Mouse (Mus musculus): ENCODE measurements at regions not wholly inside any gene's neighbourhood (a gene's known extent, or its start where the extent isn't known, plus 50 kb on each side); places are given as distances from the start of the nearest gene placed in this dataset.

- DNase-seq (ENCODE audit: low spot score in 2 of 2) = no peak
Observed at GRCm38 (mm10) chr10:9569277-9569676, 105.7 kb downstream of the Samd5 start.

GRCm38 (mm10) chr10:9557517-9558065, 117.4 kb downstream of the Samd5 start:
- no peak for DNase-seq (ENCODE audit: low spot score in 2 of 2)

- no peak for DNase-seq (ENCODE audit: low spot score in 2 of 2)
Observed at GRCm38 (mm10) chr10:9557092-9557491, 117.9 kb downstream of the Samd5 start.

GRCm38 (mm10) chr10:9553946-9554345, 121.1 kb downstream of the Samd5 start:
- DNase-seq (ENCODE audit: low spot score in 2 of 2) = no peak

GRCm38 (mm10) chr10:9549913-9550709, 124.9 kb downstream of the Samd5 start:
- no peak for DNase-seq (ENCODE audit: low spot score in 2 of 2)

GRCm38 (mm10) chr10:9545807-9546206, 129.2 kb downstream of the Samd5 start:
- no peak for DNase-seq (ENCODE audit: low spot score in 2 of 2)

- DNase-seq (ENCODE audit: low spot score in 2 of 2) = no peak
Observed at GRCm38 (mm10) chr10:9544041-9544786, 130.8 kb downstream of the Samd5 start.

- DNase-seq (ENCODE audit: low spot score in 2 of 2) = no peak
Observed at GRCm38 (mm10) chr10:9541579-9541978, 133.4 kb downstream of the Samd5 start.

- DNase-seq (ENCODE audit: low spot score in 2 of 2) = no peak
Observed at GRCm38 (mm10) chr10:9537686-9538085, 137.3 kb downstream of the Samd5 start.

- DNase-seq (ENCODE audit: low spot score in 2 of 2) = no peak
Observed at GRCm38 (mm10) chr10:9534552-9534951, 140.5 kb downstream of the Samd5 start.

GRCm38 (mm10) chr10:9533283-9533682, 141.7 kb downstream of the Samd5 start:
- no peak for DNase-seq (ENCODE audit: low spot score in 2 of 2)

GRCm38 (mm10) chr10:9531931-9532330, 143.1 kb downstream of the Samd5 start:
- DNase-seq (ENCODE audit: low spot score in 2 of 2) = no peak

- no peak for DNase-seq (ENCODE audit: low spot score in 2 of 2)
Observed at GRCm38 (mm10) chr10:9529408-9529807, 145.6 kb downstream of the Samd5 start.

GRCm38 (mm10) chr10:9528066-9528465, 146.9 kb downstream of the Samd5 start:
- no peak for DNase-seq (ENCODE audit: low spot score in 2 of 2)

GRCm38 (mm10) chr10:9509764-9510390, 165.1 kb downstream of the Samd5 start:
- DNase-seq (ENCODE audit: low spot score in 2 of 2) = no peak

GRCm38 (mm10) chr10:9509092-9509671, 165.8 kb downstream of the Samd5 start:
- DNase-seq (ENCODE audit: low spot score in 2 of 2) = no peak

GRCm38 (mm10) chr10:9503569-9504493, 171.2 kb downstream of the Samd5 start:
- no peak for DNase-seq (ENCODE audit: low spot score in 2 of 2)

- DNase-seq (ENCODE audit: low spot score in 2 of 2) = no peak
Observed at GRCm38 (mm10) chr10:9498550-9498949, 176.5 kb downstream of the Samd5 start.

GRCm38 (mm10) chr10:9497021-9497420, 178.0 kb downstream of the Samd5 start:
- DNase-seq (ENCODE audit: low spot score in 2 of 2) = no peak

GRCm38 (mm10) chr10:9495143-9495651, 179.8 kb downstream of the Samd5 start:
- no peak for DNase-seq (ENCODE audit: low spot score in 2 of 2)

- DNase-seq (ENCODE audit: low spot score in 2 of 2) = no peak
Observed at GRCm38 (mm10) chr10:9490416-9490815, 184.6 kb downstream of the Samd5 start.

All from frontal cortex, postnatal 25 days (tissue).